Mouse (Mus musculus) heart, postnatal 0 days (tissue): ENCODE results near the gene Cd86. TPM values are rescaled to one million over a fixed set of nuclear protein-coding genes. Genes with fewer than 3 reads are reported as not detected.
A peak's percentile ranks its signal among the peaks of the same experiment; 100 is the strongest.

Experiments used
- ATAC-seq: fragments of 200-750 bp; cut with Nextera tagmentation; 2 replicates; pipeline ENCODE4 v1.8.0; 2017; ENCODE audit warnings: low read depth, moderate number of reproducible peaks, moderate library complexity; ENCODE audit not compliant: insufficient read depth
- DNase-seq: peaks from one replicate; pipeline ENCODE4 v3.0.0-alpha.2; 2016; ENCODE audit warnings: low spot score
- H3K27ac ChIP-seq: fragments of 300-500 bp; sonication (generic); 2 replicates; pipeline ENCODE4 v1.5.1; 2014; ENCODE audit warnings: low read depth, mild to moderate bottlenecking
- H3K27me3 ChIP-seq: fragments of 300-500 bp; sonication (generic); 2 replicates; pipeline ENCODE4 v1.6.1; 2014; ENCODE audit warnings: low read length, mixed read lengths; ENCODE audit not compliant: control insufficient read depth, insufficient read depth
- H3K36me3 ChIP-seq: fragments of 300-500 bp; sonication (generic); replicated peaks from 2 replicates; pipeline ENCODE4 v1.6.1; 2014; ENCODE audit warnings: low read length, mixed read lengths; ENCODE audit not compliant: control insufficient read depth, insufficient read depth
- H3K4me1 ChIP-seq: fragments of 300-500 bp; sonication (generic); 2 replicates; pipeline ENCODE4 v1.6.1; 2014; ENCODE audit warnings: antibody characterized with exemption; ENCODE audit not compliant: control insufficient read depth, insufficient read depth
- H3K4me2 ChIP-seq: fragments of 300-500 bp; sonication (generic); 2 replicates; pipeline ENCODE4 v1.6.1; 2014; ENCODE audit warnings: low read depth, mild to moderate bottlenecking, low read length, moderate library complexity
- H3K4me3 ChIP-seq: fragments of 300-500 bp; sonication (generic); 2 replicates; pipeline ENCODE4 v1.5.1; 2014; ENCODE audit warnings: low read depth, low read length
- H3K9ac ChIP-seq: fragments of 300-500 bp; sonication (generic); replicated peaks from 2 replicates; pipeline ENCODE4 v1.6.1; 2014; ENCODE audit warnings: low read depth, low read length, mixed read lengths
- H3K9me3 ChIP-seq: fragments of 300-500 bp; sonication (generic); replicated peaks from 2 replicates; pipeline ENCODE4 v1.6.1; 2016; ENCODE audit warnings: low read length; ENCODE audit not compliant: control insufficient read depth
- CTCF ChIP-seq: IDR thresholded peaks from 2 replicates; pipeline ENCODE4 v1.5.1; 2016; ENCODE audit warnings: antibody characterized with exemption, control low read depth, low read depth
- EP300 ChIP-seq: IDR thresholded peaks from 2 replicates; pipeline ENCODE4 v1.6.1; 2016; ENCODE audit warnings: antibody characterized with exemption, low read depth
- WGBS: fragments of 180-500 bp; shearing (Covaris S2); extraction: QIAGEN DNeasy Blood & Tissue Kit; methylation state at CpG from one replicate; pipeline ENCODE4 v1.1.7; 2014; 5-methylcytosine and 5-hydroxymethylcytosine counted together
- polyA plus RNA-seq: library from polyadenylated mRNA; unstranded; fragments of >200 nt; fragmentation: Nextera tagmentation; extraction: Ambion mirVana; gene quantifications from 2 replicates; pipeline ENCODE4 v1.2.1, GENCODE M21; 2015
- total RNA-seq: library from RNA; depleted of rRNA; stranded (reverse); fragments of >200 nt; gene quantifications from 2 replicates; pipeline ENCODE4 v1.2.3, GENCODE M21; 2014; ENCODE audit warnings: low replicate concordance

Gene Cd86
- total and polyA plus RNA-seq, 2 experiments from 2014 or later = 0.19 to 0.77 TPM

DNA sequence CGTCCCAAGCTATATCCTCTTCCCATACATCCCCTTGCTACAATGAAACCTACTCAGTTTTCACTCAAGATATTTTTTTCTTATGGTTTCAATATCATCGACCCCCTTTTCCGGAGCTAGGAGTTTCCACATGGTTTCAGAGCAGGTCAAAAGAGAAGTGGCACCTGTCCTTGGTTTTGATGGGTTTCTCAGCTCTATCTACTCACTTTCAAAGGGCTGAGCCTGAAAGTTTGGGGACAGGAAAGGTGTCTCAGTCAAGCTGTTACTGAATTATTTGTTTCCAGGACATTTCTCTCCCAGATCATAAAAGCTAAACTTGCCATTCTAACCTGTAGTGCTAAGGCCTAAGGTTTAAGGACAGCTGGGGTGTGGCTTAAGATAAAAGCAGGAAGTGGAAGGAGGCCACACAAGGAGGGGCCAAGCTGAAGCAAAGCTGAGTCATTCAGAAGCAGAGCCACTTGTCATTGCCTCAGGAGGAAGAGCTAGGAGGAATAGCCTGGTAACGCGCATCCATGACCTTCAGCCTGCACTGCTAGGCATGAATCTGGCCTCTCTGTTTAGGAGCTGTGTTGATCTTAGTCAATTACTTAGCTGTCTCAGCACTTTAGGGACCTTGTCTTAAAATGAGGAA lies 39.2 kb downstream of the Cd86 start:
- Histone ChIP-seq H3K36me3 (no peaks in the 10 kb centered on the region), H3K27me3 (no peaks in the 10 kb centered on the region), H3K9ac (no peak overlapping the region), H3K4me2 (no peak overlapping the region), H3K27ac (no peak overlapping the region), H3K9me3 (no peaks in the 10 kb centered on the region), H3K4me1 (no peaks in the 10 kb centered on the region), H3K4me3 (no peak overlapping the region)
- ATAC-seq (no peak), DNase-seq (no peak)
- no peak for TF ChIP-seq EP300
- TF ChIP-seq CTCF = no peak
- WGBS = 76% methylated on average over 5 of the region's 5 CpGs

- H3K27me3 ChIP-seq = no peaks in the 10 kb centered on the region
- H3K9ac ChIP-seq = no peak overlapping the region
- 95% methylated on average over 1 of the region's 1 CpGs for WGBS
- TF ChIP-seq CTCF (no peak), EP300 (no peak)
- H3K4me3 ChIP-seq = no peak overlapping the region
- no peaks in the 10 kb centered on the region for H3K9me3 ChIP-seq
- ATAC-seq = no peak
- no peak overlapping the region for H3K4me2 ChIP-seq
- DNase-seq = no peak
- no peaks in the 10 kb centered on the region for H3K36me3 ChIP-seq
- no peaks in the 10 kb centered on the region for H3K4me1 ChIP-seq
- no peak overlapping the region for H3K27ac ChIP-seq
Measured at GRCm38 (mm10) chr16:36625909-36626308, 40.0 kb downstream of the Cd86 start.

- Histone ChIP-seq H3K27me3 (no peaks in the 10 kb centered on the region), H3K27ac (no peak overlapping the region), H3K9ac (no peak overlapping the region), H3K9me3 (no peaks in the 10 kb centered on the region), H3K36me3 (no peaks in the 10 kb centered on the region), H3K4me3 (no peak overlapping the region), H3K4me1 (no peaks in the 10 kb centered on the region), H3K4me2 (no peak overlapping the region)
- no peak for ATAC-seq
- WGBS = 74% methylated on average over 3 of the region's 3 CpGs
- no peak for DNase-seq
- TF ChIP-seq EP300 (no peak), CTCF (peak; percentile 37)
Measured at GRCm38 (mm10) chr16:36622320-36622719, 43.6 kb downstream of the Cd86 start.

GRCm38 (mm10) chr16:36621108-36621507 lies 44.8 kb downstream of the Cd86 start:
- H3K4me3 ChIP-seq = no peak overlapping the region
- 80% methylated on average over 3 of the region's 3 CpGs for WGBS
- TF ChIP-seq EP300 (no peak), CTCF (no peak)

DNA sequence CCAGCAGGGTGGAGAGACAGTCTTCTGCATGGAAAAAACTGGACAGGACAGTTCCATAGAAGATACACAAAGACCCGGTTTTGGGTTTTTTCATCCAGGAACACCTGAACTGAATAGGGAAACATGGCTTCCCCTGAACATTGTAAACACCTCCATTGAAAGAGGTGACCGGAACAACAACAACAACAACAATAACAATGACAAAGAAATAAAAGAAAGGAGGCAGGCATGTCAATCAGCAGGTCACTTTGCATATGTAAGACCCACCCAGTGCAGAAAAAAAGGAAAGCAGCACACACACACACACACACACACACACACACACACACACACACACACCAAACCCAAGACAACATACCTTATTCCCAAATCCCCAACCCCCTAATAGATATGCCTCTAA lies 52.2 kb downstream of the Cd86 start:
- 71% methylated on average over 2 of the region's 2 CpGs for WGBS
- no peaks in the 10 kb centered on the region for H3K27me3 ChIP-seq
- no peaks in the 10 kb centered on the region for H3K9me3 ChIP-seq
- DNase-seq = no peak
- H3K27ac ChIP-seq = no peak overlapping the region
- no peak for TF ChIP-seq CTCF
- no peak overlapping the region for H3K4me3 ChIP-seq
- H3K4me1 ChIP-seq = no peaks in the 10 kb centered on the region
- H3K36me3 ChIP-seq = no peaks in the 10 kb centered on the region
- no peak overlapping the region for H3K4me2 ChIP-seq
- no peak overlapping the region for H3K9ac ChIP-seq
- no peak for ATAC-seq

More at GRCm38 (mm10) chr16:36621108-36621507, 44.8 kb downstream of the Cd86 start:
- no peak for ATAC-seq
- Histone ChIP-seq H3K27ac (no peak overlapping the region), H3K4me1 (no peaks in the 10 kb centered on the region), H3K9ac (no peak overlapping the region), H3K4me2 (no peak overlapping the region), H3K9me3 (no peaks in the 10 kb centered on the region), H3K27me3 (no peaks in the 10 kb centered on the region), H3K36me3 (no peaks in the 10 kb centered on the region)
- DNase-seq = no peak

- 60% methylated on average over 3 of the region's 3 CpGs for WGBS
- ATAC-seq (no peak), DNase-seq (no peak)
- no peak overlapping the region for H3K4me2 ChIP-seq
- no peaks in the 10 kb centered on the region for H3K36me3 ChIP-seq
- no peak overlapping the region for H3K9ac ChIP-seq
- no peaks in the 10 kb centered on the region for H3K9me3 ChIP-seq
- no peaks in the 10 kb centered on the region for H3K27me3 ChIP-seq
- no peak overlapping the region for H3K27ac ChIP-seq
- no peak for TF ChIP-seq CTCF
- no peak for TF ChIP-seq EP300
- no peak overlapping the region for H3K4me3 ChIP-seq
- H3K4me1 ChIP-seq = peaks cover 9% of the 10 kb centered on the region
Measured at GRCm38 (mm10) chr16:36602632-36603031, 63.2 kb downstream of the Cd86 start.
